Mouse (Mus musculus) CD4-positive naive resting alpha-beta T cell, adult 76 days (primary cell): ENCODE results near the gene Cxcl9. TPM values are rescaled to one million over a fixed set of nuclear protein-coding genes. Genes with fewer than 3 reads are reported as not detected.

Experiments
- total RNA-seq: library from RNA; stranded (reverse); gene quantifications from one replicate; pipeline ENCODE4 v1.2.4, GENCODE M21; 2023

Gene Cxcl9
- total RNA-seq: 0.38 TPM

DNA sequence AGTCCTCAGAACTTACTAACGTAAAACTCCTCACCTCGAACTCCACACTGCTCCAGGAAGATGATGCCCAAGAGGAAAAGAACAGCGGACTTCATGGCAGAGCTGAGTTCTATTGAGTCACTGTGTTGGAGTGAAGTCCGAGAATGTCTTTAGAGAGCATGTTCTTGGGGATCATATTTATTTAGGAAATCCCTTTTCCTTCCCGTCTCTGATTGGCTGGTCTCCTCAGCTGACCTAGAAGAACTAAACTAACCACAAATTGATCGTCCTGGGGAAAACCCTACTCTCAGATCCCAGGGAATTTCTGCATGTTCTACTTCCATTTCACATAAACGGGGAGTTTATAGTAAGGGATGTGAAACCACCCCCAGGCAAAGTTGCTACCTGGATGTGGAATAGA lies at the start of gene Cxcl9:
Cxcl9 (minus strand) TSS at position 151 of the 400 bp plus-strand sequence.

GRCm38 (mm10) chr5:92348794-92349413 lies 21.0 kb upstream of the Cxcl9 start, which contains the start of gene Cxcl10:
Gene Cxcl10, minus strand, starts transcription at chr5:92348889.

DNA sequence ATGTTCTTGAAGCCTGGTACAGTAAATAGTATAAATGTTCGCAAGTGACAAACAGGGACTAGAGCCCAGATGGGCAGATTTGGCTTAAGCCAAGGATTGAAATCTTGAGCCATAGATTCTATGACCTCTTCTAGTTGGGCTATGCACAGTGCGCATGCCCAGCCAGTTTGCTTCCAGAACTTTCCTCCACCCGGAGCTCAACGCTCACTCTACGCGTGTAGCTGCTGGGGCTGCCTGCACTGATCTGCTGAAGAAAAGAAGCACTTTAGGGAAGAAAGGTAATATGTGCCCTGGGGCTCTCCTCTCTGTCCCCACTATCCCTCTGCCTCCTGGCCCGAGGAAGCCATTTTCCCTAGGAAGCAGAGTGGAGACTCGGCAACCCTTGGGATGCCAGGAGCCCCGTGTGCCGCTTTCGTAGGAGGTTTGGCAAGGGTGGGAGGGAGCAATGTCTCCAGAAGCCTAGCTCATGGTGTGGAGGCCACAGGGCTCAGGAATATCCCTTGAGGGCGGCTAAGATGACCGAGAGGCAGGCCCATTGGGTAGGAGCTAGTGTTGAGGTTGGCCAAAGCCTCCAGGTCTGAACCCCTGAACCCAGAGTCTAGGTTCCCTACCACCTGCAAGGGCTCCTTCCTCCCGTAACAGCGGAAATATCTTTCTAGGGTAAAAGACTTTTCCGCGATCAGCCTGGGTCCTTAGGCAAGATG lies 3.9 kb upstream of the Cxcl9 start, which contains the start of gene Art3:
Art3 (plus strand) TSS at position 193 of the 704 bp plus-strand sequence.

DNA sequence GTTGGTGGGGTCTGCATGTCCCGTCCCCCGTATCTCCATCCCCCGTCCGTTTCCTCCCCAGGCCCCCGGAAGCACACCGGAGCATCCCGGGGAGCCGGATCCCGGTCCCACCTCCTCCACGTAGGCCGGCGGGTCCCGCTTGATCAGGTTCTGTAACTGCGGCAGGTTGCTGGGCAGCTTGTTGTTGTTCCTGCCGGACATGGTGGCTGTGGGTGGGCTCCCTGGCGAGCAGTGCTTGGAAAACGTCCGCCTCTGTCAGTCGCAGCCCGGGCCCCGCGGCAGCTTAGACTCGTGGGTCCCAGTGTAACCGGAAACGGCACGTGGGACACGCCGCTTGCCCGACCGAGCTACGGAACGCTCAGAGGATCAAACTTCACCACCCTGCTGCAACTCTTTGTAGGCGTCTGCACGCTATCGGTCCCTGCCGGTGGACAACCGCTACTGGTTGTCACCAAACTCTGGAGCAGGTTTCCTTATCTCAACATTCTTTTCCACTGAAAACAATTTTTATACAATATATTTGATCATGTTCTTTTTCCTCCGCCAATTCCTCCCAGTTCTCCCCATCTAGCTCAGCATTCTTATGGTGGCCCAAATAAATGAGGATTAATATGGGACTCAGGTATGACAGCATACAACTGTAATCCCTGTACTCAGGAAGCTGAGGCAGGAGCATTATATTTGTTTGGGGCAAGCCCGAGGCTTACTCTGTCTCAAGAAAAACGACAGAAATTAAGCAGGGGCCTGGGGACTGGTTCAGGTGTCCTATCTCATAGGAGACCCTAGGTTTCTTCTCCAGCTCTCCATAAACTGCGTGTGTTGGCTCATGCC lies 18.0 kb downstream of the Cxcl9 start, which contains the start of gene Sdad1:
Sdad1 (minus strand) TSS at position 799 of the 831 bp plus-strand sequence.

GRCm38 (mm10) chr5:92277437-92278394 lies 50.2 kb downstream of the Cxcl9 start, which contains the start of gene Naaa:
Gene Naaa, minus strand, starts transcription at chr5:92278170.

Other genes with a start within 250 kb of the Cxcl9 start
- gene G3bp2, start 244.4 kb downstream of the Cxcl9 start, total RNA-seq: 137 TPM
- 47.8 TPM for gene Uso1, start 190.1 kb downstream of the Cxcl9 start, total RNA-seq
- gene U90926, start 112.7 kb downstream of the Cxcl9 start, total RNA-seq: not detected
- gene Ppef2, start 71.8 kb downstream of the Cxcl9 start, total RNA-seq: 0.62 TPM
- gene Naaa, start 49.9 kb downstream of the Cxcl9 start, total RNA-seq: 10.7 TPM
- 84.8 TPM for gene Sdad1, start 17.6 kb downstream of the Cxcl9 start, total RNA-seq
- gene Art3, start 3.7 kb upstream of the Cxcl9 start, total RNA-seq: 0.64 TPM
- 2.2 TPM for gene Cxcl10, start 20.8 kb upstream of the Cxcl9 start, total RNA-seq
- gene Nup54, start 107.1 kb upstream of the Cxcl9 start, total RNA-seq: 65.9 TPM
- 40.2 TPM for gene Scarb2, start 178.8 kb upstream of the Cxcl9 start, total RNA-seq
- not detected for gene Fam47e, start 227.0 kb upstream of the Cxcl9 start, total RNA-seq